Mouse (Mus musculus) left cerebral cortex, adult 9 months (tissue): ENCODE results near the gene Olfr577.

Experiments
- DNase-seq, 2 experiments: peaks; one replicate each; pipeline ENCODE4 v3.0.0; 2022; ENCODE audit warnings: low spot score in 2 of 2

Gene Olfr577

DNA sequence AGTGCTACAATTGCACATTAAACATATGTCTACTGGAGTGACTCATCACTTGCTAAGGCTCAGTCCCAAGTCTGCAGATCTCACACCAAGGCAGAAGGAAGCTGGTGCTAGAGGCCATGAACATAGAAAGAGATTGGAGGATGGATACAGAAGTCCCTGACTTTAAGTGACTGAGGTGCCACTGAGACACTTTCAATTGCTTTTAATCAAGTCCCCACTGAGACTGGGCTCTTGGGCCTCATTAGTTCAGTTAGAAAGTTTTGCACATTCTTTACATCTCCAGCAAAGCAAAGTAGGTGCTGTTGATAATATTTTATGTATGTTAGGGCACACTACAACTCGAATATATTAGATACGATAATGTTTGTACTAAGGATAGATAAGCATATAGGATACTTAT, at the start of gene Olfr577:
Olfr577 (minus strand) TSS at position 101 of the 400 bp plus-strand sequence.
- no peak for DNase-seq

DNA sequence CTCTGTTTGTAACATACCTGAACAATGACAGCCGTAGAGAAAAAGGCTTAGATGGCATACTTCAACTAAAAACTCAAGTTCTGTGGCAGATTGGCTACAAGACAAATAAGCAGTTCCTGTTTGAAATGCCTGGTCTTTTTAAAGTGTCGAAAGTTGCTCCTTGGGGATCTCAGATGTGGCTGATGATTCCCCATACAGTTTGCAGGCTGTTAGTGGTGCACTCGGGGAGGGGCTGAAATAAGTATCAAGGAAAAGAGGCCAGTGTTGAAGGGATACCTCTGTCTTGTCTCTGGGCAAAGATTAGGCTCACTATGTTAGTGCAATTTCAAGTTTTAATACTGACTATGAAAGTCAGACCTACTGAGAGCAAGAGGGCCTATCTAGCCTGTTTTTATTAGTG, 13.5 kb upstream of the Olfr577 start, which contains the start of gene Olfr578:
Olfr578 (minus strand) TSS at position 101 of the 400 bp plus-strand sequence.
- DNase-seq, result no peak

DNA sequence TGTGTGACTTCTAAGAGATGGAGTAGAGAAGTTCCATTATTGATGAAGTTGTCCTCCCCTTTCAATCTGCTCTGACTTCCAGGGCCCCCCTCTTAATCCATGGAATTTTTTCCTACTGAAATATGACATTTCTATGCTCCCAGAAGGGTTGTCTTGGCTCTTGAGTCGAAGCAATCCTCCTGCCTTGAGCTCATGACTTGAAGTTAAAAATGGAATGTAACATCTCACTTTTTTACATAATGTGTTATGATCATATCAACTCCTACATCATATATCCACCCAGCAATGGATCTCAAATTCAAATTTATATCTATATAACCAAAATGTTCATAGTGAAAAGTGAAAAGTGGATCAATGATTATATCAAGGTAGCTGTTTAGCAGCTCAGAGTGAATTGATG, 1.3 kb downstream of the Olfr577 start:
- no peak for DNase-seq

DNA sequence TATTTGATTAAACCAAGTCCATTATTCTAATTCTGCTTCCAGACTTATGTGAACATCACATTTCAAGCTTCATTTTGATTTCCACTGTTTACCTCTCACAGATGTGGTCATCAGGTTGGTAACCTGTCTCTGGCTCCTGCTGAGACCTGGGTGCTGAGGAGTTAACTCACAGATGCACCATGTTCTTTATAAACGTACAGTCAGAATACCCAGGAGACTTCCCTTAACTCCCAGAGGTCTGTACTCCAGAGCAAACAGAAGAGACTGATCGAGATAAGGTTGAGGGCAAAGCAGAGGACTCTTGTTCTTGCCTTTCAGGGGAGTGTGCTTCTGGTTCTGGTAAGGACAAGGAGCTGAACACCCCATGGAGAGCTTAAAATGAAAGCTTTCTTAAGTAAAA, 13.4 kb downstream of the Olfr577 start, which contains the start of gene Olfr576:
Olfr576 (plus strand) TSS at position 301 of the 400 bp plus-strand sequence.
- no peak for DNase-seq

DNA sequence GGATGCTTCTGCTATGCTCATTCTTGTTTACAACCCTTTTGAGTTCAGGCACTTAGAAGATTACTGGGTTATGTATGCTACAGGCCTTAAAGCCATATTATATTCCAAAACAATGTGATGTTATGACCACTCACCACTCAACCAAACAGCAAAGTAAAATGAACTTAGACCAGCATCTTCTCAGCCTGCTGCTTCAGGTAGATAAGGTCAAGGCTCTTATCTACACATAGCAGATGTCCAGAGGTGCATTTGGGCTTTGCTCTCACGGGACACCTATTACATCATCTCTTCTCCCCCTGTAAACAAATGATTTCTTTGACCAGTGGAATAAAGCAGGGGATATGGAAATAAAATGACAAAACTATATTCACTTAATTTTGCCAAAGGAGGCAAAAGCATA, 17.1 kb downstream of the Olfr577 start, which contains the start of gene Olfr575:
Olfr575 (minus strand) TSS at position 183 of the 400 bp plus-strand sequence.
- DNase-seq, result no peak

DNA sequence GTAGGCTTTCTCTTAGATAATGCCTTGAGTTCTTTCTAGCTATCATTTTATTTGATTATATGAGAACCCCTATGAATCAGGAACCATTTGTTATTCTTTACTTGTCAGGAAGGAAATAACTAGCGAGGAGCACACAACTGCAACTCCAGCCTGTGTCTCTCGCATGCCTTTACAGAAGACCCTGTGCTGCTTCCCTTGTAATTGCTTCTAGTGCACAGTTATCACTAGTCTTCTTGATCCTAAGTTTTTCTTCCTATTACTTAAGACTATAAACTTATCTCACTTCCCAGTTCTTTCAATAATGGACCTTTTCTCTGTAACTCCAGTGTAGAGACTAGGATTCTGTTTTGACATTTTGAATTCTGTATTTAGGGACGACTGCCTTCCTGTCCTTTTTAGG, 17.6 kb downstream of the Olfr577 start:
- no peak for DNase-seq

DNA sequence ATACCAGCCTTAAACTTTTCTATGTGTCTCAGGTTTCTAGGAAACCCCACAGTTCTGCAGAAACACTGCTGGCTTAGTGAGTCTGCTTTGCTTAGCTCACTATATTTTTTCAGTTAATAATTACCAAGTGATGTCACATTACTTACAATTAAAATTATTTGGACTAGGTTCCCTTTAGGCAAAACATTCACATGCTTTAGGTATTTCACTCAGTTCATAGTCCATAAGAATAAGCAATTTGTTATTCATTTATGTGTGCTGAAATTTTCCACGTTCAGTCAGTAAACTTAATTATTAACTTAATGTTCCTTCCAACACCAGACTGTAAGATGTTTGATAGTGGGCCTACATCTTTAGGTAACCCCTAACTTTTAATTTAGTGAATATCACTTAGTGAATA, 25.0 kb downstream of the Olfr577 start:
- no peak for DNase-seq

DNA sequence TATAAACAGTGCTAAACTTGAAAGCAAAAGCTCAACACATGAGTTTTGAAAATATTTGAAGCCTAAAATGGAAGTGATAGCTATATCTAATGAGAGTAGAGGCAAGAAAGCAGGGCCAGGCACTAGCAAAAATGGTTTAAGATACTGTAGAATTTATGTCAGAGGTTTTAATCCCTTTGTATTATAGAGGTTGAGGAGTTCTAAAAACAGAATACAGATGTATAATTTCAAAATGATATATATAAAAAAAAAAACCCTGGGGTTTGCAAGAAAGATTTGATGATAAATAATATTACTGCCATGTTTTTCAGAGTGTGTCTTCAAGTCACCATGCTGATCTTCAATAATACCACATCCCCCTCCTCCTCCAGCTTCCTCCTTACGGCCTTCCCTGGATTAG, 27.6 kb downstream of the Olfr577 start, which contains the start of gene Olfr574:
Olfr574 (plus strand) TSS at position 301 of the 400 bp plus-strand sequence.
- DNase-seq, result no peak

DNA sequence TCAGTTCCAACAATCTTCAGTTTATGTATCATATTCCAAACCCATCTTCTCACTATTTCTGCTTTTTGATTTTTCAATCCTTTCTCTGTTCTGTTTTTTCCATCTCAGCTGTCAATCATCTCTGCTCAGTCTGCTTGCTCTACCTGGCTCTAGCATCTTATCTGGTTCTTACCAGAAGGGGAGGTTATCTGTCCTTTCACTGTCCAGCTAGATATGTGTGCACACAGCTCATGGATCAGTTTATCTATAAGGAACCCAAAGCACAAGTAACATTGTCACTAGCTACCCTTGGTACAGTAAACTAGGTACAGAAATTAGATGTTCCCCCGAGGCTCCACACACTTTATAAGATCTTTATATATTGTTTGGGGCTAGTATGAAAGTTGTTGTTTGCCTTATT, 32.3 kb downstream of the Olfr577 start:
- no peak for DNase-seq

DNA sequence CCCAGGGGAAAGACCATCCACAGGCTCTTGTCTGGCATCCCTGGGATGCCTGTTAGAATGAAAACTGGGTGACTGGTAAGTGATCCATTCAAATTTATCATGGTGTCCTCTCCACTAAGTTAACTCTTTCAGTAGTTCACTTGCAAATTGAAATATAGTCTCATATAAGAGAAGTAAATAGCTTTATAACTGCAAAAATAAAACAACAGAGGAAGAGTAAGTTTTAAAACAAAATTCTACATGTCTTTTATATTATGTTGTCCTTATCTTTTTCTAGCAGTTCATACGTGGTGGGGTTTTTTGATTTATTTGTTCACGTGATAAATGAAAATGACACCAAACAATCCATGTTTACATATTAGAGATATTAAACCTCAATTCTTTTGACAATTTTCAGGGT, 33.3 kb downstream of the Olfr577 start, which contains the start of gene Olfr573-ps1:
Olfr573-ps1 (minus strand) TSS at position 101 of the 400 bp plus-strand sequence.
- no peak for DNase-seq

DNA sequence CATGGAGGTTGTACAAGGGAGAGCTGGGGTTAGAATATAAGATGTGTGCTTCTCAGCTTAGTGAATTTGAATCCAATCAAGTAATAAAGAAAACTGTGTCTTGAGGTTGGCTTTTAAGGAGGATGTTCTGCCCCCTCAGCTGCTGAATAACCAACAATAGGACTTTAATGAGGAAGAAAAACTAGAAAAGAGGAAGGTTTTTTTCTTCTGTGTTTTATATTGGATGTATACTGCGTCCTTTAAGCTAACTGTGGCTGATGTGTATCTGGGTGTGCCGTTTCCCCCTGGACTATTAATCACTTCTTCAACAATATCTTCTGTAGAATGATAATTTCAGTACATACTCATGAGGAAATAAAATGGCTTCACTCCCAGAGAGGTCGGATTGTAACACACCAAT, 48.6 kb downstream of the Olfr577 start:
- no peak for DNase-seq

DNA sequence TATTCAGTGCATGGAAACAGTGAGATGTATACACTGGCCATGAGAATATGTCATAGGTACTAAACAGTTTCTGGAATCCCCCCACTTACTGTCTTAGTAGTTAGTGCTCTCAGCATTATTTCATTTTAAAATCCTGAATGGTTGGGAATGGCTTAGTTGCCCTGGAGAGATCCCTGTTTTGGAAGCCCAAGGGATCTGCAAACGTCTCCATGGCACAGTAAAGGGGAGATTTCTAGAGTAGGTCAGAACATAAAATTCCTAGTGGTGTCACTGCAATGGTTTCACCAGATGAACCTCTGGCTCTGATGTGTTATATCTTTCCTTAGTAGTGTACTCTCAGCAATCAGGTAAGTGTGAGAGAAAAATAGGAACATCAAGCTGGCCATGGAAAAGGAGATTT, 51.6 kb downstream of the Olfr577 start, which contains the start of gene Olfr572:
Olfr572 (plus strand) TSS at position 301 of the 400 bp plus-strand sequence.
- no peak for DNase-seq
